Mouse (Mus musculus): ENCODE data around the gene 9530068E07Rik. TPM values are rescaled to one million over a fixed set of nuclear protein-coding genes. Genes with fewer than 3 reads are reported as not detected.

Gene 9530068E07Rik
- polyA plus RNA-seq, 1 experiment from 2014 or later = 187 TPM

- H3K4me3 ChIP-seq (replicated peaks; ENCODE audit: low read length) = no peak overlapping the region
- H3K27me3 ChIP-seq (ENCODE audit: control insufficient read depth, insufficient read depth, low read length) = no peaks in the 10 kb centered on the region; the same call in 1 of the 2 replicates
- H3K27ac ChIP-seq (ENCODE audit: low read length) = no peak overlapping the region
- no peaks in the 10 kb centered on the region for H3K36me3 ChIP-seq (ENCODE audit: control insufficient read depth, insufficient read depth, low read length)
- peaks cover 6% of the 10 kb centered on the region; the same call in 1 of the 2 replicates for H3K4me1 ChIP-seq (ENCODE audit: control insufficient read depth, insufficient read depth, low read length)
- peaks cover 6% of the 10 kb centered on the region; the same call in 1 of the 2 replicates for H3K9me3 ChIP-seq (replicated peaks; ENCODE audit: control insufficient read depth, low read length)
- H3K4me2 ChIP-seq (ENCODE audit: low read depth, low read length) = no peak overlapping the region
- WGBS = 59% methylated on average over 6 of the region's 6 CpGs
- H3K9ac ChIP-seq (ENCODE audit: low read length) = no peak overlapping the region
- no peak for ATAC-seq (ENCODE audit: insufficient read depth, low FRiP score)
Measured at GRCm38 (mm10) chr11:52429440-52429839, 33.2 kb downstream of the 9530068E07Rik start.

- Histone ChIP-seq H3K27me3 (ENCODE audit: control insufficient read depth, insufficient read depth, low read length) (no peaks in the 10 kb centered on the region; the same call in 1 of the 2 replicates), H3K9me3 (replicated peaks; ENCODE audit: control insufficient read depth, low read length) (peaks cover 6% of the 10 kb centered on the region; the same call in 1 of the 2 replicates), H3K4me3 (replicated peaks; ENCODE audit: low read length) (no peak overlapping the region), H3K9ac (ENCODE audit: low read length) (no peak overlapping the region), H3K36me3 (ENCODE audit: control insufficient read depth, insufficient read depth, low read length) (no peaks in the 10 kb centered on the region), H3K27ac (ENCODE audit: low read length) (no peak overlapping the region), H3K4me1 (ENCODE audit: control insufficient read depth, insufficient read depth, low read length) (peaks cover 6% of the 10 kb centered on the region; the same call in 1 of the 2 replicates), H3K4me2 (ENCODE audit: low read depth, low read length) (no peak overlapping the region)
- ATAC-seq (ENCODE audit: insufficient read depth, low FRiP score) = no peak
- WGBS = 31% methylated on average over 5 of the region's 5 CpGs
Measured at GRCm38 (mm10) chr11:52431594-52431993, 35.4 kb downstream of the 9530068E07Rik start.

GRCm38 (mm10) chr11:52432148-52432547 lies 35.9 kb downstream of the 9530068E07Rik start:
- no peak overlapping the region for H3K4me2 ChIP-seq (ENCODE audit: low read depth, low read length)
- no peak for ATAC-seq (ENCODE audit: insufficient read depth, low FRiP score)
- H3K4me3 ChIP-seq (replicated peaks; ENCODE audit: low read length) = no peak overlapping the region
- peaks cover 11% of the 10 kb centered on the region; the same call in 1 of the 2 replicates for H3K4me1 ChIP-seq (ENCODE audit: control insufficient read depth, insufficient read depth, low read length)
- no peak overlapping the region for H3K9ac ChIP-seq (ENCODE audit: low read length)
- peaks cover 6% of the 10 kb centered on the region; the same call in 1 of the 2 replicates for H3K9me3 ChIP-seq (replicated peaks; ENCODE audit: control insufficient read depth, low read length)
- H3K27me3 ChIP-seq (ENCODE audit: control insufficient read depth, insufficient read depth, low read length) = no peaks in the 10 kb centered on the region; the same call in 1 of the 2 replicates
- WGBS = 81% methylated on average over 5 of the region's 5 CpGs
- no peaks in the 10 kb centered on the region for H3K36me3 ChIP-seq (ENCODE audit: control insufficient read depth, insufficient read depth, low read length)
- H3K27ac ChIP-seq (ENCODE audit: low read length) = no peak overlapping the region; the same call in 1 of the 2 replicates

- no peak for ATAC-seq (ENCODE audit: insufficient read depth, low FRiP score)
- WGBS = 66% methylated on average over 8 of the region's 8 CpGs
Measured at GRCm38 (mm10) chr11:52433076-52433796, 37.0 kb downstream of the 9530068E07Rik start.

GRCm38 (mm10) chr11:52433797-52434195 lies 37.6 kb downstream of the 9530068E07Rik start:
- H3K4me3 ChIP-seq (replicated peaks; ENCODE audit: low read length) = no peak overlapping the region
- WGBS = 71% methylated on average over 2 of the region's 2 CpGs
- H3K4me1 ChIP-seq (ENCODE audit: control insufficient read depth, insufficient read depth, low read length) = peaks cover 13% of the 10 kb centered on the region; the same call in 1 of the 2 replicates
- no peak for ATAC-seq (ENCODE audit: insufficient read depth, low FRiP score)
- no peak overlapping the region for H3K4me2 ChIP-seq (ENCODE audit: low read depth, low read length)
- H3K9me3 ChIP-seq (replicated peaks; ENCODE audit: control insufficient read depth, low read length) = peaks cover 6% of the 10 kb centered on the region; the same call in 1 of the 2 replicates
- H3K9ac ChIP-seq (ENCODE audit: low read length) = no peak overlapping the region
- no peaks in the 10 kb centered on the region for H3K36me3 ChIP-seq (ENCODE audit: control insufficient read depth, insufficient read depth, low read length)
- H3K27ac ChIP-seq (ENCODE audit: low read length) = no peak overlapping the region
- H3K27me3 ChIP-seq (ENCODE audit: control insufficient read depth, insufficient read depth, low read length) = no peaks in the 10 kb centered on the region; the same call in 1 of the 2 replicates

More at GRCm38 (mm10) chr11:52433076-52433796, 37.0 kb downstream of the 9530068E07Rik start:
- H3K4me1 ChIP-seq (ENCODE audit: control insufficient read depth, insufficient read depth, low read length) = peaks cover 13% of the 10 kb centered on the region; the same call in 1 of the 2 replicates
- no peak overlapping the region for H3K9ac ChIP-seq (ENCODE audit: low read length)
- no peak overlapping the region for H3K27ac ChIP-seq (ENCODE audit: low read length)
- no peak overlapping the region for H3K4me2 ChIP-seq (ENCODE audit: low read depth, low read length)
- peaks cover 6% of the 10 kb centered on the region; the same call in 1 of the 2 replicates for H3K9me3 ChIP-seq (replicated peaks; ENCODE audit: control insufficient read depth, low read length)
- no peaks in the 10 kb centered on the region for H3K36me3 ChIP-seq (ENCODE audit: control insufficient read depth, insufficient read depth, low read length)
- H3K4me3 ChIP-seq (replicated peaks; ENCODE audit: low read length) = no peak overlapping the region
- no peaks in the 10 kb centered on the region; the same call in 1 of the 2 replicates for H3K27me3 ChIP-seq (ENCODE audit: control insufficient read depth, insufficient read depth, low read length)

GRCm38 (mm10) chr11:52435466-52435865 lies 39.2 kb downstream of the 9530068E07Rik start:
- H3K4me2 ChIP-seq (ENCODE audit: low read depth, low read length) = no peak overlapping the region
- no peaks in the 10 kb centered on the region for H3K36me3 ChIP-seq (ENCODE audit: control insufficient read depth, insufficient read depth, low read length)
- H3K27me3 ChIP-seq (ENCODE audit: control insufficient read depth, insufficient read depth, low read length) = no peaks in the 10 kb centered on the region; the same call in 1 of the 2 replicates
- H3K27ac ChIP-seq (ENCODE audit: low read length) = no peak overlapping the region
- 94% methylated on average over 5 of the region's 5 CpGs for WGBS
- H3K4me3 ChIP-seq (replicated peaks; ENCODE audit: low read length) = no peak overlapping the region
- no peak overlapping the region for H3K9ac ChIP-seq (ENCODE audit: low read length)
- peaks cover 6% of the 10 kb centered on the region; the same call in 1 of the 2 replicates for H3K9me3 ChIP-seq (replicated peaks; ENCODE audit: control insufficient read depth, low read length)
- H3K4me1 ChIP-seq (ENCODE audit: control insufficient read depth, insufficient read depth, low read length) = peaks cover 13% of the 10 kb centered on the region; the same call in 1 of the 2 replicates
- ATAC-seq (ENCODE audit: insufficient read depth, low FRiP score) = no peak

GRCm38 (mm10) chr11:52437123-52437522 lies 40.9 kb downstream of the 9530068E07Rik start:
- Histone ChIP-seq H3K4me3 (replicated peaks; ENCODE audit: low read length) (peak overlapping the region; percentile 19; the same call in 1 of the 2 replicates), H3K9me3 (replicated peaks; ENCODE audit: control insufficient read depth, low read length) (peaks cover 1% of the 10 kb centered on the region; the same call in 1 of the 2 replicates), H3K4me1 (ENCODE audit: control insufficient read depth, insufficient read depth, low read length) (peaks cover 7% of the 10 kb centered on the region; the same call in 1 of the 2 replicates), H3K36me3 (ENCODE audit: control insufficient read depth, insufficient read depth, low read length) (no peaks in the 10 kb centered on the region), H3K27me3 (ENCODE audit: control insufficient read depth, insufficient read depth, low read length) (no peaks in the 10 kb centered on the region), H3K27ac (ENCODE audit: low read length) (no peak overlapping the region), H3K9ac (ENCODE audit: low read length) (no peak overlapping the region), H3K4me2 (ENCODE audit: low read depth, low read length) (peak overlapping the region; percentile 39)
- WGBS = 18% methylated on average over 10 of the region's 10 CpGs
- no peak for ATAC-seq (ENCODE audit: insufficient read depth, low FRiP score)

- no peak overlapping the region for H3K4me2 ChIP-seq (ENCODE audit: low read depth, low read length)
- H3K27ac ChIP-seq (ENCODE audit: low read length) = no peak overlapping the region
- H3K9ac ChIP-seq (ENCODE audit: low read length) = no peak overlapping the region
- no peak for ATAC-seq (ENCODE audit: insufficient read depth, low FRiP score)
- H3K36me3 ChIP-seq (ENCODE audit: control insufficient read depth, insufficient read depth, low read length) = no peaks in the 10 kb centered on the region
- no peak overlapping the region for H3K4me3 ChIP-seq (replicated peaks; ENCODE audit: low read length)
- H3K4me1 ChIP-seq (ENCODE audit: control insufficient read depth, insufficient read depth, low read length) = peaks cover 7% of the 10 kb centered on the region; the same call in 1 of the 2 replicates
- WGBS = 63% methylated on average over 2 of the region's 2 CpGs
- no peaks in the 10 kb centered on the region for H3K27me3 ChIP-seq (ENCODE audit: control insufficient read depth, insufficient read depth, low read length)
- H3K9me3 ChIP-seq (replicated peaks; ENCODE audit: control insufficient read depth, low read length) = no peaks in the 10 kb centered on the region
Measured at GRCm38 (mm10) chr11:52441096-52441495, 44.9 kb downstream of the 9530068E07Rik start.

GRCm38 (mm10) chr11:52447242-52447641 lies 51.0 kb downstream of the 9530068E07Rik start:
- Histone ChIP-seq H3K27ac (ENCODE audit: low read length) (no peak overlapping the region), H3K9ac (ENCODE audit: low read length) (no peak overlapping the region), H3K4me2 (ENCODE audit: low read depth, low read length) (no peak overlapping the region), H3K4me1 (ENCODE audit: control insufficient read depth, insufficient read depth, low read length) (no peaks in the 10 kb centered on the region), H3K4me3 (replicated peaks; ENCODE audit: low read length) (no peak overlapping the region), H3K9me3 (replicated peaks; ENCODE audit: control insufficient read depth, low read length) (no peaks in the 10 kb centered on the region), H3K36me3 (ENCODE audit: control insufficient read depth, insufficient read depth, low read length) (no peaks in the 10 kb centered on the region), H3K27me3 (ENCODE audit: control insufficient read depth, insufficient read depth, low read length) (no peaks in the 10 kb centered on the region)
- WGBS = 29% methylated on average over 4 of the region's 4 CpGs
- peak; percentile 63; the same call in 1 of the 2 replicates for ATAC-seq (ENCODE audit: insufficient read depth, low FRiP score)
